Mouse (Mus musculus): Measurements from ENCODE around the gene Egflam.
A peak's percentile ranks its signal among the peaks of the same experiment; 100 is the strongest.

Egflam gene

DNA sequence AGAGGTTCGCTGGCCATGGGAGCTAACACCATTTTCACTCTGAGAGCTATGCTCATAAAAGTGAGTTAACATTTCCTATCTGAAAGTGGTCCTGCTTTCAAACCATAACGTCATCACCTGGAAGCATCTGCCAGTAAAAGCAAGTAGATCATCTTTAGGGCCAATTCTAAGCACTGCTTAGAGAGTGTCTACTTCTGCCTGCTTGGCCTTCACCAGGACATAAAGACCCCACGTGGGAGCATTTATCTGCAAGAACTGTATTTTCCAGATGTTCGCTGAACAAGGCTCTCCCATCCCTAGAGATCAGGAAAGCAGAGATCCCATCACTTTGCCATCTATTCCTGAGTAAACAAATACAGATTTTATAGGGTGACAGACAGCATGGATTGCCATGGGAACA is 108.2 kb downstream of the Egflam start:
- no peak for DNase-seq

GRCm38 (mm10) chr15:7289516-7289915 is 108.7 kb downstream of the Egflam start:
- no peak for DNase-seq

- DNase-seq, result no peak
These were observed 109.3 kb downstream of the Egflam start for GRCm38 (mm10) chr15:7288841-7289424.

DNA sequence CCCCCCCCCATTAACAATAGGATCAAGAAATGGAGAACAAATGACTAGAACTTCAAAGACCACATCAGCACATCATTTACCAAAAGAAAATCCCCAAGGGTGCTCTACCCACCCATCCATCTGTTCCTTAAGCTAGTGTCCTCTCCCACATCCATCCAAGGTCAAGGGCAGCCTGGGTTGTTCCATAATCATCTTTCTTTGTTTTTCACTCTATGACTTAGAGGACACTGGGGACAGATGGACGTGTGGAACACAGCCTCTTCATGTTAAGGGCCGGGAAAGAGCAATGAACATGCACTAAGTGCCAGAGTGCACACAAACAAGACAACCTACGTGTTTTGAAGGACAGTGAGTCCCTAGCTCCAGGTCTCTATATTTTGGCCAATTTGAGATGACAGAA is 110.3 kb downstream of the Egflam start:
- no peak for DNase-seq

DNA sequence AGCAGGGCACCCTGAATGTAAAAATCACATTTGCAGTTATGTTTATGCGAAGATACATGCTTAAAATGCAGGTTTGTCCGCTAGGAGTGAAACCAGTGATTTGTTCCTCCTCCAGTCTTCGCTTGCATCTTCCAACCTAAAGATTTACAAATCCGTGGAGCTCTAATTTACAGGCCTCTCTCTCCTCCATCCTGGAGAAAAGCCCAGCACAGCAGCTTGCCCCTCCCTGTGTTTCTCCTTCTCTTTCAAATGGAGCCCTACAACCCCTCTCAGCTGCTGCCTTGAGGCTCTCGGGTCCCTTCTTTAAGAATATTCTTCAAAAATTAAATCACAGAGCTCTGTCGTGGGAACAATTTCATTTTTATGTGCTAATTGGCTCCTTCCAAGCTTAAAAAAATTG is 116.6 kb downstream of the Egflam start:
- DNase-seq, result no peak

DNA sequence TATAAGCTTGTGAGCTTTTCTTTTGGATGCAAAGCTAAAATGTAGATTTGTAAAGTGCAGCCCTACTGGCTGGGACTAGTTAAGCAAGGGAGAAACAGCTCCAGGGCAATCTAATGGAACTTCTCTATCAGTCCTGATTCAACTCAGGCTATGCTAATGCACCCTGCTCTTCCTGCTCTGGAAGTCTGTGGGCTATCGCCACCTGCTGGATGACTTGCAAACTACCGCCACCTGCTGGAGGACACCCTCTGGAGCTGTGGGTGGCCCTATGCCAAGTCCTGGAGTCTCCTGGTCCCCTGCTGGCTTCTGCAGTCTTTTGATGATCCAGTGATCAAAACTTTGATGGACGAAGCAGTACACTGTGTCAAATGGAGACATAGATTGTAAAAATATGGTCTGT is 134.4 kb downstream of the Egflam start:
- DNase-seq, result peak; percentile 42

GRCm38 (mm10) chr15:7263339-7263738 is 134.9 kb downstream of the Egflam start:
- no peak for DNase-seq

- DNase-seq, result no peak
These were observed 136.8 kb downstream of the Egflam start for GRCm38 (mm10) chr15:7261371-7261770.

- no peak for DNase-seq
These were observed 141.6 kb downstream of the Egflam start for GRCm38 (mm10) chr15:7256577-7256976.

DNA sequence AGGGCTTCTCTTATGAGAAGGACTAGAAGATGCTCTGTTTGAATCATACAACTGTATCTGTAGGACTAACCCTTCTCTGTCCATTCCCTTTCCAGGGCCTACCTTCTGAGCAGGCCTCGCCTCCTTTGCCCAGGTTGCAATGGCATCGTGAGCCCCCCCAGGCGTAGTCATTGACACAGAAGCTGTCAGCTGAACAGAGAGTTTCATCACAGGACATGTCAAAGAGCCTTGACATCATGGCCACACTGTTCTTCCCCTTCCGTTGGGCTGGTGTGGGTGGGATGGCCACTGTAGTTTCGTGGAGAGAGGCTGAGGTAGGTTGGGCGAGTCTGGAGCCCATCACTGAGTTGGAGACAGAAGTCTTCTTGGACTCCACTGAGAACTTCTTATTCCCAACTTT is 144.9 kb downstream of the Egflam start:
- DNase-seq, result no peak

- no peak for DNase-seq
These were observed 146.0 kb downstream of the Egflam start for GRCm38 (mm10) chr15:7252106-7252636.

DNA sequence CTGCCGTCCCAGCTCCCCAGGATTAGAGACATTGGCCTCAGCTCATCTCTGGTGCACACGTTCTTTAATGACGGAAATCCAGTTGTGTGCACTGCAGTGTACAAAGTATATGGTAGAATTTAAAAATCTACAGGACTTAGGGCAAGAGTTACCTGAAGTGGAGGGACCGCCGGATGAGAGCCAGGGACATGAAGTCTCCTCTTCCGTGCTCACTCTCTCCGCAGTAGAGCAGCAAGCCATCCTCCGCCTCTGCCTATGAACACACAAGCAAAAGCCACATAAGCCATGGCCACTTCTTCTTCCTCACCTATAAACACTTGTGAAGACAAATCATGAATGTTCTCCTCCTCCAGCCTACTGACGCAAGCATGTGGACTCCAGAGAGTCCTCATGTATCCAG is 147.2 kb downstream of the Egflam start:
- no peak for DNase-seq

DNA sequence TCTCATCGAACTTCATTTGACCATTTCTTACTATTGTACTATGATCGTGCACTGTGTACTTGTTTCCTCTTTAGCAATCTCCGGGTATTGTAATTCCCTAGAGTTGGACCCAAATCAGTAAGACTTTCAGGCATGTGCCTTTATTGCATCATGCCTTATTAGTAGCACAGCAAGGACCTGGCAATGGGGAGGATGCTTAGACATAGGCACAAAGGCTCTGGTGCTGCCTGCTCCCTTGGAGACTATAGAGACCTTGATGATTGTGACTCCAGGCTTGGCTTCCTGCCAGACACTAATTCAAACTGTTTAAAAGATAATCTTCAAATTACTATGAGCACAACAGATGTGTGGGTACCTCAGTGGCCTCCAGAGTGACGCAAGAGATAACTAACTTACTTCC is 149.0 kb downstream of the Egflam start:
- no peak for DNase-seq

- no peak for DNase-seq
These were observed 150.9 kb downstream of the Egflam start for GRCm38 (mm10) chr15:7247321-7247720.

DNA sequence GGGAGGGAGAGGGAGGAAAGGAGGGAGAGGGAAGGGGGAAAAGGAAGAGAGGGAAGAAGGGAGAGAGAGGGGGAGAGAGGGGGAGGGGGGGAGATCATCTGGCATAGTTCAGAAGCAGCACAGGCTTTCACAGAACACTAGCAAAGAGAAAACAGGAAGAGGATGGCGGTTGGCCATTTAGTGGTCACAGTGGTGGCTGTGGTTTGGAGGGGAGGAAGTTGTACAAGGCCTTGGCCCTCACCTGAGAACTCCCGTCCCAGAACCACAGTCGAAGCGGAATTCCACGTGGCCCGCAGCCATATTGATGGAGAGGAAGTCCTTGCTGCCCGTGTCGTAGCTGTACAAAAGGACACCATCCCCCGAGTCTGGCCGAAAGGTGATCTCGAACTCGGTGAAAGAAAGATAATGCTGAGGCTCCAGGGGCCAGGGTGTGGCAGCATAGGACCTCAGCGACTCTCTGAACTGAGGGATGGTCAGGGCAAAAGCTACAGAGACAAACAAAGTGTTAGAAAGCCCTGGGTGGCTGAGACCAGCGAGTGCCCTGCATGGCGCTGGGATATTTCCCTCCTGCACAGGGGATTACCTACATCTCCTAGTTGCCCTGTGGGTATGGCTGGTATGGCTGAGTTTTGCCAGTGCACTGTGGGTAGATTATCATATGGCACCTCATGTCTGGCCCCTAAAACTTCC is 155.9 kb downstream of the Egflam start:
- DNase-seq, result no peak

DNA sequence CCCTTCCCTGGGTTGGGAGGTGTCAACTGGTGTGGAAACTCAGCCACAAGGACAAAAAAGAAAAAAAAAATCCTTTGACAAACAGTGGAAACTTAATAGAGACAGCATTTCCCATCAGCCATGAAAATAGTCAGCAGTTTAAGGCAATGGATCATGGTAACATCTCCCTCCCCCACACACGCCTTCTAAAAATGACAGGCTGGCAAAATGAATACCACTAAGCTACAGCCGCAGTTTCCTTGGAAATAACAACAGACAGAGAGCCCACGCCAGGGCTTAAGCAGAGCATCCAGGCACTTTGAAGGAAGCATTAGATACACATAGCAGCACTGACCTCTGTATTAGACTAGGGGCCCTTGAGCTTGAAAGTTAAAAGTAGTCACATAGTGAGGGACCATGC is 157.2 kb downstream of the Egflam start:
- DNase-seq, result no peak

DNA sequence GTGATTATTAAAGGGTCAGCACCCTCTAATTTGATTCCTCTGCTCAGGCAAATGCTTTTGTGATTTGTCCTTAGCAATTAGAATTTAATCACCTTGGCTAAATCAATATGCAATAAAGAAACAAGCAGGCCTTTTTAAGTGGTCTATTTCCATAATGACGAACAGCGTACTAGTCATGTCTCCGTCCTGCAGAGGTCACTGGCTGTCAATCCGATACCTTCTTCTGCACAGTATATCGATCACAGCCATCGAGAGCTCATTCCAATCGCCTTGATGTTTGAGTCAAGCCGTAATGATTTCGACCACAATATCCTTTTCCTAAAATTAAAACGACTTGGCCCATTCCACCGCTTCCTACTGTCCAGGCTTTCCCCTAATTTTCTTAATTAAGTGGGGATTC is 158.3 kb downstream of the Egflam start:
- DNase-seq, result no peak

DNA sequence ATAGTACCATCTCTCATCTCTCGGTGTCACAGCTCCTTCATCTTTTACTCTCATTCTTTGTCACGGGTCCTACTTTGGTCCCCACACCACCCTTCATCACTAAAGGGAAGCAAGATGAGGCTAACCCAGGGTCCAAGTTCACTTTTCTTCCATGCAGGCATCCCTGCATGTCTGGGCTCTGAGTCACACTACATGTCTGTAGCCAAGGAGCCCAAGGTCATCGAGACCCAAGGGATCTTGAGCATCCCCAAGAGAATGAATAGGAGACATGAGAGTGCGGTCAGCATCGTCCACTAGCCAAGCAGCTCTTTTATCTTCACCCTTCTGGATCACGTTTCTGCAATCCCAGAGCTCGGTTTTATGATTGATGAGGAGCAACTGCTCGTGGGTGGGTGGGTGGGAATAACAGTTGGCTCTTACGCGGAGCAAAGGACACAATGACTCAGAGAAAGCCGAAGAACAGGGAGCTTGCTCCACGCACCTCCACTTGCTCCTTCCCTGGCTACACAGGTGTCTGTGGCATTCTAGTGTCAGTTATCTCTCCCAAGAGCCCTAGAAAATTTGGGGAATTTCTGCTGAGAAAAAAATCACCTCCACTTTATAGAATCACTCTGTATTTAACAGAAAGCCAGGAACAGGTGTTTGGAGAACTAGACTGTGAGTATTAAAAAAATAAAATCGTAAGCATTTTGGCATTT is 164.7 kb downstream of the Egflam start:
- DNase-seq, result no peak

GRCm38 (mm10) chr15:7226225-7226624 is 172.0 kb downstream of the Egflam start:
- peak; percentile 56 for DNase-seq

DNA sequence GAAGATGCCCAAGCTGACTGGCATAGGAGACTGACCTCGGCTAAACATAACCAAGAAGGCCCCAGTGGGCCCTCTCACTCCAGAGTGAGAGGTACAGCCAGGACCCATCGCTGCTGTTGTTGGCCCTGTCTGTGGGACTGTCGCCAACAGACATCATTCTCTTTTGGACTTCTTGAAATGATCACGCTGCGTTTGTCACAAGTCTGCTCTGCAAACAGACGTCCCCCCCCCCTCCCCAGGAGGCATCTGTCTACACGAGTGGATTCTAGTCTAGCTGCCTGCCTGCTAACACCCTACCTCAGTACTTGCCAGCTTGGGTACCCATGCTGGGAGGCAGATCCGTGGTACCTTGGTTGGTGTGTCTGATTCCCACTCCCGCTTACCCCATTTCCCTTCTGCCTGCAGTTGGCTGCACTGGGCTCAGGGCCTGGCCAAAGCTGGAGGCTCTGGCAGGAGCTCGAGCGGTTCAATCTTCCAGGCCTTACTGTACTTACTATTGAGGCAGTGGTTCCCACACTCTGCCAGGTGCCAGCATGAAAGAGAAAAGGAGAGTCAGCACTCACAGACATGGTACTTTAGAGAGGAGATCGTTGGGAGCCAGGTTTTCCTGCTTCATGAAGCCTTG is 173.9 kb downstream of the Egflam start:
- DNase-seq, result no peak

GRCm38 (mm10) chr15:7222809-7223208 is 175.4 kb downstream of the Egflam start:
- no peak for DNase-seq

- DNase-seq, result no peak
These were observed 181.0 kb downstream of the Egflam start for GRCm38 (mm10) chr15:7217273-7217598.

DNA sequence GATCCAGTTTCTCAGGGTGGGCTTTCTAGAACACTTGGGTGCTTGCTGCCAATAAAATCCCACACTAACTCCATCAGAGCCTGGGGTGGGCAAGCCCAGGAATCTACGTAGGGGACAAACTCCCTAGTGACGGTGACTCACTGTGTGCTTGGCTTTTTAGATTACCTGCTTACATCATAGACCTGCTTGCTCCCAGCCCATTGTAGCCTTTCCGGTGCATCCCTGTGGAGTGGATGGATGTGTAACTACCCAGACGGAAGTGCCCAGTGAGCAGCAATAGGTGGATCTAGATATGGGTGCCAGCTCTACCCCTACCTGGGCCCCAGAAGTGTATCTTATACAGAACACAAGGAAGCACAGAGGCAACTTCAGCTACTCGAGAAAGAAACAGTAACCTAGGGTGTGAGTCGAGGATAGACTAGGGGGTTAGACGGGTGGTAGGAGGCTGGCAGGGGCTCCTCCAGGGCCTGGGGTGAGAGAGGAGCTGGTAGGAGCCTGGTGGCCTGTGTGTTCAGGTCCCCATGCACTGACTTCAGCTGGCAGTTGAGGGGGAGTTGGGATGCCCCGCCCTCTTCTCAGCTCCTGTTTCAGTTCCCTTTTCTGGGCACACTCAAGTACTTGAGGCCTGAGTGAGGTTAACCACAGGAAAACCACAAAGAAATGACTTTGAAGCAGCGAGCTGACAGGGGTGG is 181.5 kb downstream of the Egflam start:
- no peak for DNase-seq

Data from cerebellum, adult 8-10 months (tissue).